Mouse (Mus musculus): ENCODE measurements around the gene Stk10. TPM values are rescaled to one million over a fixed set of nuclear protein-coding genes. Genes with fewer than 3 reads are reported as not detected.

The Stk10 gene
- polyA plus RNA-seq, 1 experiment from 2014 or later = 5.2 TPM

- ATAC-seq = peak; percentile 79
- Histone ChIP-seq H3K4me3 (ENCODE audit: low read length) (no peak overlapping the region), H3K27ac (ENCODE audit: low read length) (peak overlapping the region; percentile 53), H3K4me2 (ENCODE audit: low read depth, low read length) (no peak overlapping the region), H3K36me3 (ENCODE audit: control insufficient read depth, insufficient read depth, low read length) (0 out of 2 replicates have a peak, but pooled peaks cover 5% of the 10 kb centered on the region), H3K4me1 (ENCODE audit: control insufficient read depth, insufficient read depth, low read length) (peaks cover 28% of the 10 kb centered on the region), H3K9me3 (ENCODE audit: control insufficient read depth, low read length) (no peaks in the 10 kb centered on the region), H3K9ac (ENCODE audit: low read depth, low read length) (no peak overlapping the region), H3K27me3 (replicated peaks; ENCODE audit: control insufficient read depth, insufficient read depth, low read length) (no peaks in the 10 kb centered on the region)
- 76% methylated on average over 1 of the region's 1 CpGs for WGBS
Measured at GRCm38 (mm10) chr11:32651723-32652122, 118.6 kb downstream of the Stk10 start.

GRCm38 (mm10) chr11:32662082-32662656 is 129.1 kb downstream of the Stk10 start:
- no peak overlapping the region for H3K9ac ChIP-seq (ENCODE audit: low read depth, low read length)
- no peaks in the 10 kb centered on the region for H3K27me3 ChIP-seq (replicated peaks; ENCODE audit: control insufficient read depth, insufficient read depth, low read length)
- H3K4me2 ChIP-seq (ENCODE audit: low read depth, low read length) = no peak overlapping the region
- 84% methylated on average over 1 of the region's 1 CpGs for WGBS
- H3K9me3 ChIP-seq (ENCODE audit: control insufficient read depth, low read length) = no peaks in the 10 kb centered on the region
- no peaks in the 10 kb centered on the region for H3K4me1 ChIP-seq (ENCODE audit: control insufficient read depth, insufficient read depth, low read length)
- 0 out of 2 replicates have a peak, but pooled peaks cover 2% of the 10 kb centered on the region for H3K36me3 ChIP-seq (ENCODE audit: control insufficient read depth, insufficient read depth, low read length)
- no peak for ATAC-seq
- no peak overlapping the region for H3K27ac ChIP-seq (ENCODE audit: low read length)
- H3K4me3 ChIP-seq (ENCODE audit: low read length) = no peak overlapping the region

DNA sequence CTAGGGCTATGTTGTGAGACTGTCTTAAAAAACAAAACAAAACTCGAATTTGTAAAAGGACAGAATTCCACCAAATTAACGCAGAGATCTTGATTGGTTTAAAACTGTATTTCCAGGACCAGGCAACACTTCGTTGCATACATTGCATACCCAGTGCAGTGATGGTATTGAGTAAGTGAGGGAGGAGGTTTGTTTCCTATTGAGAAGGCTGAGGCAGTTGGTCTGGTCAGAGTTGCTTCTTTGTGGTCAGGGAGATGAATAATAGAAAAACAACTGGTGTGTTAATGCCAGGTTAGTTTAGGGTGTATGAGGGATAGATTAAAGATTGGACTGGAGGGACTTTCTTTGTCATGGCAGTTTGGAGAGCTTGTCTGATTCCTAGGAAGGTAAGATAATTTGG is 132.5 kb downstream of the Stk10 start:
- no peaks in the 10 kb centered on the region for H3K9me3 ChIP-seq (ENCODE audit: control insufficient read depth, low read length)
- no peak overlapping the region for H3K4me2 ChIP-seq (ENCODE audit: low read depth, low read length)
- H3K27ac ChIP-seq (ENCODE audit: low read length) = no peak overlapping the region
- H3K4me3 ChIP-seq (ENCODE audit: low read length) = no peak overlapping the region
- 92% methylated on average over 3 of the region's 3 CpGs for WGBS
- no peak for ATAC-seq
- H3K27me3 ChIP-seq (replicated peaks; ENCODE audit: control insufficient read depth, insufficient read depth, low read length) = no peaks in the 10 kb centered on the region
- H3K36me3 ChIP-seq (ENCODE audit: control insufficient read depth, insufficient read depth, low read length) = no peaks in the 10 kb centered on the region
- 0 out of 2 replicates have a peak, but pooled peaks cover 8% of the 10 kb centered on the region for H3K4me1 ChIP-seq (ENCODE audit: control insufficient read depth, insufficient read depth, low read length)
- no peak overlapping the region for H3K9ac ChIP-seq (ENCODE audit: low read depth, low read length)

DNA sequence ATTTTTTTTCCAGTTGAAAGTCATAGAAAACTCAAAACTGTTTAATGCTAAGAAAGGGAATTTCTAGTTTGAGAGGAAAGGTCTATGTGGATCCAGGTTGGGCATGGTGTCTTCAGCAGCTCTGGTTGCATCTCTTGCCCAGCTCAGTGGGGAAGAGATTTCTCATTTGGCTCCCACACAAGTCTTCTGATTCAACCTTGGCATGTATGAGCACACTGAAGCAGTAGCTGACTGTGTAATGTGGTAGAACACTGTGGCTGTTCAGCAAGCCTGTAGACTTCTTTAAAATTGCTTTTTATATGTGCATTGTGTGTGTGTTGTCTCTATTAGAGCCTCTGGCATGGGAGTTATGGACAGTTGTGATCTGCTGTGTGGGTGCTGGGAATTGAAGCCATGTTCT is 133.9 kb downstream of the Stk10 start:
- H3K9ac ChIP-seq (ENCODE audit: low read depth, low read length) = no peak overlapping the region
- H3K27ac ChIP-seq (ENCODE audit: low read length) = no peak overlapping the region
- no peak overlapping the region for H3K4me3 ChIP-seq (ENCODE audit: low read length)
- H3K4me2 ChIP-seq (ENCODE audit: low read depth, low read length) = no peak overlapping the region
- ATAC-seq = no peak
- no peaks in the 10 kb centered on the region for H3K27me3 ChIP-seq (replicated peaks; ENCODE audit: control insufficient read depth, insufficient read depth, low read length)
- no peaks in the 10 kb centered on the region for H3K36me3 ChIP-seq (ENCODE audit: control insufficient read depth, insufficient read depth, low read length)
- H3K4me1 ChIP-seq (ENCODE audit: control insufficient read depth, insufficient read depth, low read length) = 0 out of 2 replicates have a peak, but pooled peaks cover 8% of the 10 kb centered on the region
- no peaks in the 10 kb centered on the region for H3K9me3 ChIP-seq (ENCODE audit: control insufficient read depth, low read length)

GRCm38 (mm10) chr11:32671480-32671879 is 138.4 kb downstream of the Stk10 start:
- H3K27ac ChIP-seq (ENCODE audit: low read length) = no peak overlapping the region
- H3K9me3 ChIP-seq (ENCODE audit: control insufficient read depth, low read length) = no peaks in the 10 kb centered on the region
- H3K4me3 ChIP-seq (ENCODE audit: low read length) = no peak overlapping the region
- H3K9ac ChIP-seq (ENCODE audit: low read depth, low read length) = no peak overlapping the region
- no peaks in the 10 kb centered on the region for H3K36me3 ChIP-seq (ENCODE audit: control insufficient read depth, insufficient read depth, low read length)
- no peak for ATAC-seq
- WGBS = 78% methylated on average over 4 of the region's 4 CpGs
- H3K4me2 ChIP-seq (ENCODE audit: low read depth, low read length) = no peak overlapping the region
- 0 out of 2 replicates have a peak, but pooled peaks cover 8% of the 10 kb centered on the region for H3K4me1 ChIP-seq (ENCODE audit: control insufficient read depth, insufficient read depth, low read length)
- H3K27me3 ChIP-seq (replicated peaks; ENCODE audit: control insufficient read depth, insufficient read depth, low read length) = no peaks in the 10 kb centered on the region

Other genes with a start within 250 kb of the Stk10 start
- 3,658 and 4,448 TPM in 2 replicates for gene Hba-a1, start 249.8 kb upstream of the Stk10 start, polyA plus RNA-seq (2015; fragmentation: Nextera tagmentation; extraction: Ambion mirVana)
- 2.1 and 3.0 TPM in 2 replicates for gene Hbq1b, start 246.3 kb upstream of the Stk10 start, polyA plus RNA-seq (2015; fragmentation: Nextera tagmentation; extraction: Ambion mirVana)
- 9,012 and 11,055 TPM in 2 replicates for gene Hba-a2, start 236.8 kb upstream of the Stk10 start, polyA plus RNA-seq (2015; fragmentation: Nextera tagmentation; extraction: Ambion mirVana)
- gene Hbq1a, start 233.2 kb upstream of the Stk10 start, polyA plus RNA-seq (2015; fragmentation: Nextera tagmentation; extraction: Ambion mirVana) = 0.54 and 0.55 TPM in 2 replicates
- gene Sh3pxd2b, start 185.5 kb upstream of the Stk10 start, polyA plus RNA-seq (2015; fragmentation: Nextera tagmentation; extraction: Ambion mirVana) = 9.6 and 10.0 TPM in 2 replicates
- gene Ubtd2, start 77.9 kb upstream of the Stk10 start, polyA plus RNA-seq (2015; fragmentation: Nextera tagmentation; extraction: Ambion mirVana) = 21.8 and 22.6 TPM in 2 replicates
- 0.65 and 0.77 TPM in 2 replicates for gene Efcab9, start 1.2 kb upstream of the Stk10 start, polyA plus RNA-seq (2015; fragmentation: Nextera tagmentation; extraction: Ambion mirVana)
- gene Fbxw11, start 109.4 kb downstream of the Stk10 start, polyA plus RNA-seq (2015; fragmentation: Nextera tagmentation; extraction: Ambion mirVana) = 59.0 and 59.6 TPM in 2 replicates